Mouse (Mus musculus): ENCODE results near the gene Krt24. TPM values are rescaled to one million over a fixed set of nuclear protein-coding genes. Genes with fewer than 3 reads are reported as not detected.

Krt24 gene
- not detected for total RNA-seq (2021)

DNA sequence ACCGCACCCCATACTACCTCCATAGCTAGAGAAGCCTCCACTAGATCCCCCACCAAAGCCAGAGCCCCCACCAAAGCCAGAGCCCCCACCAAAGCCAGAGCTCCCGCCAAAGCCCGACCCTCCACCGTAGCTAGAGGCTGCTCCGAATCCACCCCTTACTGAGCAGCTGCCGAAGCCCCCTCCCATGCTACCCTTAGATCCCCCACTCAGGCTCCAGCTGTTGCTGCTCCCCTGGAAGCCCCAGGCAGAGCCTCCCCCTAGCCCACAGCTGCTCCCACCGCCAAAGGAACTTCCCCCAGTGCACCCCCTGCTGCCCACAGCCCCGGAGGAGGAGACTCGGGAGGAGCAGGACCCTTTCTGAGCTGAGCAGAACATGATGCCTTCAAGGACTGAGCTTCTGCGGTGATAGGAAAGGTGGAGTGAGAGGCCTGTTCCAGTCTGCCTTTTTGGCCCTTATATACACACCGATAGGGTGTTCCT is at the start of gene Krt24:
Gene Krt24 (minus strand): TSS at position 430 of the 480 bp plus-strand sequence.
- no peak for DNase-seq (ENCODE audit: extremely low spot score in 1 of 2, low spot score in 1 of 2)

DNA sequence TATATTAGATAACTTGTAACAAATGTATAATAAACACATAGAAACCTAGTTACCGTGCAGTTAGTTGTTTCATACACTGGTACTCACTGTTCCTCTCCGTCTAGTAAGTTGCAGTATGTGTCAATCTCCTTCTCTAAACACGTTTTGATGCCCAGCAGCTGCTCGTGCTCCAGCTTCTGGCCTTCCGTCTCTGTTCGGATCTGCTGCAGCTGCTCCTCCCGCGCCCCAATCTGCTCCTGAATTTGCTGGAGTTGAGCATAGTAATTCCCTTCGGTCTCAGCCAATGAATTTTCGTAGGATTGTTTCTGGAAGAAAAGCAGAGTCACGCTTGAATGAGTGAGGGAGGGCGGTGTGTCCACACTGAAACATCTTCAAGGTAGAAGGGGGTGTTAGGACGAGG is 48.4 kb upstream of the Krt24 start:
- peak; percentile 52 to 63 for DNase-seq (ENCODE audit: extremely low spot score in 1 of 2, low spot score in 1 of 2)

DNA sequence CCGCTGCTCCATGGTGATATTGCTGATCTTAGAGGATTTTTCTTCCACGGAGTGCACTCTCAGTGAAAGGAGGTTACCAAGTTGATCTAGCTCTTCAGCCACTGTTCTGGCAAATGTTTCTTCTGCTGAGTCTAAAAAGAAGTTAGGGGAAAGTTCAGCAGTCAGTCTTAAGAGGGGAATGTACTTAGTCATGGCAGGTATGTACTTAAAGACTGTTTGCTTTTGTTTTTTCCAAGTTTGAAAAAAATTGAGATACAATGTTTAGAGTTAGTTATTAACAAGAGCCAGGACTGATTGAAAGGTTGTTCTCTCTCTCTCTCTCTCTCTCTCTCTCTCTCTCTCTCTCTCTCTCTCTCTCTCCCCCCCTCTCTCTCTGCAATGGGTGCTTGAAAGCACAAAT is 44.6 kb upstream of the Krt24 start:
- no peak for DNase-seq (ENCODE audit: extremely low spot score in 1 of 2, low spot score in 1 of 2)

DNA sequence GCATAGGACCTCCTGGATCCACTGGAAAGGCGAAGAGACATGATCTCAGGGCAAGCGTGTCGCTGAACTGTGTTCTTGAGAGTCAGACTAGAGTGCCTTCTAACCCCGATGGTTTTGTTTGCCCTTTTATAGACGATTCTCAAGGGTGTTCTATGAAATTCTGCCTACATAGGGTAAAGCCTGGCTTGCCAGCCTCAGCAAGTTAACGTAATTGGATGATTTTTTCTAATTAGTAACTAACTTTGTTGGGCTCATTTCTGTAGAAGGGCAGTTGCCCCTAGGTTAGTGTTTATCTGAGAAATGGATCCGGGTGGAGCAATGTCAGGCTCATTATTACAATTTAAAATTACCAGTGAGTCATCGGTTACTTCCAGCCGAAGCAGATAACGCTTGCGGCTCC is 37.8 kb upstream of the Krt24 start, which contains the start of gene Krt25:
Gene Krt25 (minus strand): TSS at position 101 of the 400 bp plus-strand sequence.
- DNase-seq (ENCODE audit: extremely low spot score in 1 of 2, low spot score in 1 of 2): no peak

DNA sequence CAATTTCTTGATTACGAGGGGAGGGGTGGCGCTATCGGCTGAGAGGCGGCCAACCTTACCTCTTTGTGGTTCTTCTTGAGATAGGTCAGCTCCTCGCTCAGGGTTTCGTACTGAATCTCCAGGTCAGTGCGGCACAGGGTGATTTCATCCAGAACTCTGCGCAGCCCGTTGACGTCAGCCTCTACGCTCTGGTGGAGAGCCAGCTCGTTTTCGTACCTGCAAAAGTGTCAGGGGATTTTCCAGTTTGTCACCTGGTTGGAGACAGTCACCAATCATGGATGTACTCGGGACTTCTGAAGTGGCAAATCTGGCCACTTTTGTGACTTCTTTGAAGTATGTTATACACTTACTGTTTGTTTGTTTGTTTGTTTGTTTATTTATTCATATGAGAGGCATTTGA is 36.0 kb upstream of the Krt24 start:
- DNase-seq (ENCODE audit: extremely low spot score in 1 of 2, low spot score in 1 of 2): no peak

DNA sequence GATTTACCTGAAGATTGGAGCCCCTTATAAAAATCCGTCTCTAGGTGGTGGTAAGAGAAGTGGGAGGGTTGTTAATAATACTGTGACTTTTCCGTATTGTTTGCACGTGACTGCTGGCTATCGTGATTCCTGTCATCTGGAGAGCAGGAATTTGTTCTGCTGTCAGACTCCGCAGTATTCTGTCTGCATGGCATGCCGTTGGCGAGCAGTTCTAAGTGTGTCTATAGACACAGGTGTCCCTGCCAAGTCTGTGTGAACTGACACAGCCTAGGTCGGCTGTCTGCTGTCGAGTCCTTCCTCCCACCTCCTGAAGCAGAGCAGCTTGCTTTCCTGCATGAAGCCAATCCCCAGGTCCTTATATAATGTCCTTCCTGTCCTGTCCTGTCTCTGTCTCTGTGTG is 34.1 kb upstream of the Krt24 start:
- no peak for DNase-seq (ENCODE audit: extremely low spot score in 1 of 2, low spot score in 1 of 2)

DNA sequence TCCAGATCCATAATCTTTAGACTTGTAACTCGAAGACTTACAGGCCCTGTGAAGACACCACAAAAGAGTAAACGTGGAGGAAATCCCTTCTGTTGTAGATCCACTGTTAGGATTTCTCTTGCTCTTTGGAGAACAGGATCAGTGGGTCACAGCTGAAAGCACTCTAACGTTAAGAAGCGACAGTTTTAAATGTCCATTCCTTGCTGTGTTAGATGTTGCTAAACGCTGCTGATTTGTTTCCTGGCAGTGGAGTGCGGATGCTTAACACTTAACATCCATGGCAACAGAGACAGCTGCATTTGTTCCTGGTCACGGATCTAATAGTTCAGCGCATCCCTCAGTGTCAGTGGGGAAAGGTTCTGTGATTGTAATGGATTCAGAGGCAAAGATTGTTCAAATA is 31.5 kb upstream of the Krt24 start:
- DNase-seq (ENCODE audit: extremely low spot score in 1 of 2, low spot score in 1 of 2): no peak

DNA sequence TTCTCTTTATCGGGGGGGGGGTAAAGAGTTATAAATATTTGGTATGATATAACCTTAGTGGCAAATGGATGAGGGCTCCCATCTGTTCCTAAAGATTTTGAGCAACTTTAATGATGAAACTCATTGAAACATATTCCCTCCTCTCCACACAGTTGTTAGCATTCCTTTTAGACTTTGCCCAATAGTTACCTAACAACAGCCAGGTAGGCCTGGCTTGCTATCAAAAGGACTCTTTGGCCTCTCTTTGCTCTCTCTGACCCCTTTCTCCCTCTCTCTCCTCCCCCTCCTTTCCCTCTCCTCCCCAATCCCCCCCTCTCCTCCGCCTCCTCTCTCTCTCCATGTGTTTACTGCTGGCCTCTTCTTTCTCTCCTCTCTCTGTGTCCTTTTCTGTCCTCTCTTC is 29.5 kb upstream of the Krt24 start:
- DNase-seq (ENCODE audit: extremely low spot score in 1 of 2, low spot score in 1 of 2): no peak

DNA sequence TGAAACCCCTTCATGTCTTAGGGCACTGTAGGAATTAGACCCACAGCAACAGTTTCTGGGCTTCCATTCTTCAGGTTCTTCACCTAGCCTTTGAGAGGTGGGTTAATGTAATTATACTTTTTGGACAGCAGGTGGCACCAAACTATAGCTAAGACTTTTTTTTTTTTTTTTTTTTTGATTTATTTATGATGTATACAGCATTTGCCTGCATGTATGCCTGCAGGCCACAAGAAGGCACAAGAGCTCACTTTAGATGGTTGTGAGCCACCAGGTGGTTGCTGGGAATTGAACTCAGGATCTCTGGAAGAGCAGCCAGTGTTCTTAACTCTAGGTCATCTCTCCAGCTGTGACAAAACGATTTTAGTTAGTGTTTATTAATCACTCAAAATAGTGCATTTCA is 25.8 kb upstream of the Krt24 start:
- DNase-seq (ENCODE audit: extremely low spot score in 1 of 2, low spot score in 1 of 2): no peak

DNA sequence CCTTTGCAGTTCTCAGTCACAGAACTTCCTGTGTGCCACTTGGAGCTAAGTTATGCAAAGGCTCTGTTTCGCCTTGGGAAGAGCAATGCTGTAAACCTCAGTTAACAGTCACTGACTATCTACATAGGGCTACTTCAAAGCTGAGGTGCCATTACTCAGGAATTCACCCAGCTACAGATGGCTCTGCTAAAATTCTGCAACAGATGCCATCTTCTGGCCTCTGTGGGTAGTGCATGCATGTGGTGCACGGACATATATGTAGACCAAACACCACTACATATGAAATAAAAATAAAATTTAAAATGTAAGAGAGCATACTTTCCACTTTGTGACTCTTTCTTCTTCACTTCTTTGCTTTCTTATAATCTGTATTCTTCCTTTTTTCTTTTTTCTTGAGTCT is 22.5 kb upstream of the Krt24 start:
- peak in 1 of 2 experiments; percentile 78 for DNase-seq (ENCODE audit: extremely low spot score in 1 of 2, low spot score in 1 of 2)

DNA sequence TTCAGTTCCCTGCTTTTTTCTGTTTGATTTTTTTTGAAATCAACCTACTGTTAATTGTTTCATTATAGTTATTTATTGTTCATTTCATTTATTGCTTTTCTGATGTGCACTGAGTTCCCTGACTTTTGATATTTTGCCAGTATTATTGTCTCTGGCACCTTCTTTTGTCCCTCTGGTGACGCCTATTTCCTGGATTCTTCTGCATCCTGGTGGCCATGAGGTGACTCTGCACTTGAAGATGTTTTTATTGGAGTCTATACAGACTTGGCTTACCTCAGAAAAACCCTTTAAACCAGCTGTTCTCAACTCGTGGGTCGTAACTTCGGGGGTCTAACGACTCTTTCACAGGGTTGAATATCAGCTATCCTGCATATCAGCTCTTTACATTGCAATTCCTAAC is 10.0 kb upstream of the Krt24 start:
- DNase-seq (ENCODE audit: extremely low spot score in 1 of 2, low spot score in 1 of 2): no peak

DNA sequence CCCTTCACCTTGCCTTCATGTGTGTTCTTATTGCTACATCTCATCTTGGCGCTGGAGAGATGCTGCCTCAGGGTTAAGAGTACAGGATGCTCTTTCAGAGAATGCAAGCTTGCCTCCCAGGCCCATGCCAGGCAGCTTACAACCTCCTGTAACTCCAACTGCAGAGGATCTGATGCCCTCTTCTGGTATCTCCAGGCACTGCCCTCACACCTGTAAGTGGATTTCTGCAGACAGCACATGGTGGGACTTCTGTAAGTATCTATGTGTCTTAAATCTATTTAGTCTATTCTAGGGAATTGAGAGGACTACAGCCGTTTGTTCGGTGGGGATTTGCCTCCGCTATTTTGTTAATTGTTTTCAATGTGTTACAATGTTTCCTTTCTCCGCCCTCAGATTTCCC is 7.8 kb upstream of the Krt24 start:
- DNase-seq (ENCODE audit: extremely low spot score in 1 of 2, low spot score in 1 of 2): peak in 1 of 2 experiments; percentile 16

DNA sequence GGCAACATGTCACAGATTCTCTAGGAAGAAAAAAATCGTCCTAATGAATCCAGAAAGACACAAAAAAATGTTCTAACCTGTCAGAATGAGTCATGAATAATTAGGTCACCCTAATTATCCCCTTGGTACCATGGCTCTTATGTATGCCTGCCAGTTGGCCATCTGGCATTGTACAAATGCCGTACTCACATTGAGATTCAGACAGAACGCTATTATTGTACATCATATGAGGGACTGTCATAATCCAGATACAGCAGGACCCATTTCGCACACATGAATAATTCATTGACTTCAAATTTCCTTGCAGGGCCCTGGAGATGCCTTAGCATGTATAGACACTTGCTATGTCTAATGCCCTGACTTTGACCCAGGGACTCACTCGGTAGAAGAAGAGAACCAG is 1.1 kb downstream of the Krt24 start:
- no peak for DNase-seq (ENCODE audit: extremely low spot score in 1 of 2, low spot score in 1 of 2)

DNA sequence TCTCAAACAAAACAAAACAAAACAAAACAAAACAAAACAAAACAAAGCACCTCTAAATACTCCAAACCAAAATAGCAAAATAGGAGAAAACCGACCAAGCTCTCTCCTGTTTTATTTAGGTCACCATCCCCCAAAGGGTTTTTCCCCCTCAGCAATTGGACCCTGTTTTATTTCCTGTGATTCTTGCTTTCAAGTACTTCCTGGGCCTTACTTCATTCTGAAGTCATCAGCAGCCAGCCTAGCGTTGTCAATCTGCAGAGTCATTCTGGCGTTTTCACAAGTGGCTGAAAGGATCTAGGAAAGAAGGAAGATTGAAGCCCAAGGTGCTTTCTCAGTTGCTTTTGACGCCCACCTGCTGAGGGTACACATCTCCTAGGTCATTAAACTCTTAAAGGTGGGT is 1.7 kb downstream of the Krt24 start:
- DNase-seq (ENCODE audit: extremely low spot score in 1 of 2, low spot score in 1 of 2): no peak

DNA sequence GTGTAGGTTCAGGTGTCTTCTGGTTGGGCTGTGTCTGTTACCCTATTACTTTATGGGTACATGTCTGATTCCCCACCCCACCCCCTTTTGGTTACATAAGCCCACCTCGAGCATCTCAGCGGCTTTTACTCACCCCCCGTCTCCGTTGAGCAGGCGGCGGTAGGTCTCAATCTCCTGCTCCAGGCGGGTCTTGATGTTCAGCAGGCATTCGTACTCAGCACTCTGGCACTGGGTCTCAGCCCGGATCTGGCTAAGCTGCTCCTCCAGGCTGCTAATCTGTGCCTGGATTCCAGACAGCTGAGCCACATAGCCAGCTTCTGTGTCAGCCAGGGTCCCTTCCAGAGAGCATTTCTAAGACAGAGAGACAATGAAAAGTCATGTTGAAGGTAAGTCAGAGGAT is 3.9 kb downstream of the Krt24 start:
- DNase-seq (ENCODE audit: extremely low spot score in 1 of 2, low spot score in 1 of 2): no peak

DNA sequence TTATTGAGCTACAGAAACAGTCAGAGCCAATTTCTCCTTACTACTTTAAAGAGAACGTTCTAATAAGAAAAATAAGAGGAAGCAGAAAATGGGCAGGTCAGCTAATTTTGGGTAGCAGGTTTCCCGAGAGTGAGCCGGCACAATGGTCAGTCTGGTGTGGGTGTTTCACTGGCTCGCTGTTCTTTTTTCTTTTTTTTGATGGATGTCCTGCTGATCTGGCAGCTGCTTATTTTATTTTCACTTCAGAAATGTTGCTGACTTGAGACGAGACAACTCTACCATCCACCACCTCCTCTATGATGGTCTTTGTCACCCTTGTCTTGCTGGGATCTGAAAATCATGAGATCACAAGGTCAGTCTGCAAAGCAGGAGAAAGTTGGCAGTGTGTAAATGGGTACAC is 5.1 kb downstream of the Krt24 start:
- no peak for DNase-seq (ENCODE audit: extremely low spot score in 1 of 2, low spot score in 1 of 2)

DNA sequence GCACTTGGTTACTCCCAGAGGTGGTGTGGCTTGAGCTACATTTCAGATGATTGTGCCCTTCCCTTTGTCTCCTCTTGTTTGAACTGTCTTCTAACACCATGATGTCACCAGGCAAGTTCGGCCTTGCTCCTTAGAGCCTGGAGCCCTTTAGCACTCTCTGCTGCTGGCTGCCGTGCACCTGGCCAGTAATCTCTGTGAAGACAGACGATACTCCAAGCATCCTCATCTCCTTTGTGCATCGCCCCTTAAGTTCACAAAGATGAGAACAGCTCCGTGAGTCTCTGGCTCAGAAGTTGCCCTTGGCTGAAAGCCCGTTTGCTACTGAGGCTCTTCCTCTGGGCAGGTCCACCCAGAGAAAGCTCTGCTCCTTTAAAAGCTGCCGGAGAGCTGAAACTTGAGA is 8.3 kb downstream of the Krt24 start:
- DNase-seq (ENCODE audit: extremely low spot score in 1 of 2, low spot score in 1 of 2): no peak

DNA sequence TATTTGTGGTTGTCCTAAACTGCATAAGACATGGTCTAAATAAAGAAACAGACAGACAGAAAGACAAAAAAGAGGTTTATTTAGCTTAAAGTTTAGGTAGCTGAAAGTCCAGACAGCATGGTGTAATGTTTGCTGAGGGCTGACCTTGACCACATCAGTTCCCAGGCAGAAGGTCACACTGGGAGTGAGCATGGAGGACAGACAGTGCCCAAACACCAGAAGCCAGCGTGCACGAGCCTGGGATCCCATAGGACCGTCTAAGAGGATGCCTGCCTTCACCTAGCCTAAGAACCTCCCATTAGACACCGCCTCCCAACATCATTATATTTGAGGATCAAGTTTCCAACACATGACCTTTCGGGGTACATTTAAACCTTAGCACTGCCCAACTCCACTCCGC is 9.4 kb downstream of the Krt24 start:
- DNase-seq (ENCODE audit: extremely low spot score in 1 of 2, low spot score in 1 of 2): no peak

DNA sequence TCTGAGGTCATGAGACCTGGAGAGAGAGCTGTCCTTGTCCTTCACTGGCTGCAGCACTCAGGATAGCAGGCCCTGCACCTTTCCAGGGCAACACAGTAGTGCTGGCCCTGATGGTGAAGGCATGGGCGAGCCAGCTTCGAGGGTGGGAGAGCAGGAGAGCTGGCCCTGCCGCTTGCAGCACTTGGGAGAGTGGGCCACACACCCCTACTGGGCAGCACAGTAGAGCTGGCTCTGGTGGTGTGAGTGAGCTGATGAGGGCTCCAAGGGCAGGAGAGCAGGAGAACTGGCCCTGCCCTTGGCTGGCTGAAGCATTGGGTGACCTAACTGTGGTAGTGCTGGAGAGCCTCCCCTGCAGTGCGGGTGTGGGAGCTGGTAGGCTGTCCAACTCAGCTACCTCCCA is 12.3 kb downstream of the Krt24 start:
- DNase-seq (ENCODE audit: extremely low spot score in 1 of 2, low spot score in 1 of 2): no peak

DNA sequence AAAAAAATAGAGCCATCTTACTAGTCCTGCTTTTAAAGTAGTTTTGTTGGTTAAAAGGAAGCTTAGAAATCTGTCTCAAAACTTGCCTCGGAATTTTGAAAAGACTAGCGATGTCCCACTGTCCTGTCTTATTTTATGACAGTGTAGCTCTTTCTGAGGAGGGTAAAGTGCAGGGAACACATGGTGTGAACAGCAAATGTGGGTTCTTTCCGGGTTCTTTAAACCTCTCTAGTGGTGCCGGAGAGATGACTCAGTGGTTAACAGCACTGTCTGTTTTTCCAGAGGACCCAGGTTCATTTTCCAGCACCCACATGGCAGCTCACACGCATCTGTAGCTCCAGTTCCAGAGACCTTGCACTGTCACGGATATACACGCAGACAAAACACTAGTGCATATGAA is 15.9 kb downstream of the Krt24 start:
- no peak for DNase-seq (ENCODE audit: extremely low spot score in 1 of 2, low spot score in 1 of 2)

DNA sequence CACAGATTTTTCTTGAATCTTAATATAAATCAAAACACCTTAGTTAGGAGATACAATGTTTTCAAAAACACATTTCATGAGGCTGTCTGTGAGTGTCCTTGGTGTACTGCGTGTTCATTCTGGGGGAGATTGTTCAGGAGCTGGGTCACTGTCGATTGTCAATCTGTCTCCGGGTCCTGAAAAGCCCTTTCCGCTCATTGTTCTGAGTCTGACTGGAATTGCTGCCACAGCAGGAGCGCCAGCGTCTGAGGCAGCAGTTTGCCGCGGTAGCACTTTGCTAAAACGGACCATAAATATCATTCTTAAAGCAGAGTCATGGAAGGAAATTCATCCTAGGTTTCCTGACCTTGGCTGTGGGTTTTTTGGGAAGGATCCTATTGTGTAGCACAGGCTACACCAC is 19.3 kb downstream of the Krt24 start:
- DNase-seq (ENCODE audit: extremely low spot score in 1 of 2, low spot score in 1 of 2): no peak

DNA sequence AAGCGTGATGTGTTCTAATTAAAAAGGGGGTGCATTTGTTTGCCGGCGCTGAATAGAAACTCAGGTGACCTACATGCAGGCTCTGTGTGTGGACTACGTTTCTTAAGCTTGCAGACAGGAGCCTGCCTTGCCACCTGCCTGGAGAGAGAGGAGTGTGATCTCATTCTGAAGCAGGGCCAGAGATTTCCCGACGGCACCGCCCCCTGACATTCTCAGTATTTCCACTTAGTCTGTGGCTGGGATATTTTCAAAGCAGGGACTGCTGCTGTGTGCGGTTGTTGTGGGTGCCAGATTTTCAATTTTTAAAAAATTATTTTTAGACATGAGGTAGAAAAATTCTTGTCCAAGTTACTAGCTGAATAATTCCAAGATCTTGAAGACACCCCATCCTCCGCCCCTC is 19.8 kb downstream of the Krt24 start:
- peak; percentile 10 to 28 for DNase-seq (ENCODE audit: extremely low spot score in 1 of 2, low spot score in 1 of 2)

DNA sequence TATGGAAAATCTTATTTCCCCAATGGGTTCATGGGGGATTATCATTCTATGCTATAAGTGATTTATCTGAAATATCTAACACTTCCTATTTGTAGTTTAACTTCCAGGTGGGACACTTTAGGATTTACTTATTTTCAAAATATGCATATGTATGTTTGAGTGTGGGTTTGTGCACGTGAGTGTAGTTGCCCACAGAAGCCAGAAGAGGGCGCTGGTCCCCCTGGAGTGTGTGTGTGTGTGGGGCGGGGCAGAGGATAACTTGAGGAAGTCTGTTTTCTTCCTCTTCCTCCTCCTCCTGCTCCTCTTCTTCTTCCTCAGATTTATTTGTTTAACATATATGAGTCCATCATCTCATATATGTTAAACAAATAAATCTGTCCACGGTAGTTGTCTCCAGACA is 28.8 kb downstream of the Krt24 start:
- DNase-seq (ENCODE audit: extremely low spot score in 1 of 2, low spot score in 1 of 2): no peak
